Mouse (Mus musculus): ENCODE data around the gene Syt14.

GRCm38 (mm10) chr1:192890716-192891115, 144.9 kb downstream of the Syt14 start:
- TF ChIP-seq CTCF (conservative IDR thresholded peaks at IDR 0.05; ENCODE audit: low read length) = no peak
- no peak for TF ChIP-seq NANOG (IDR thresholded peaks at IDR 0.05; ENCODE audit: borderline replicate concordance, low read length)

Measured in E14TG2a.4 (cell line).